In the genomic region with DNA sequence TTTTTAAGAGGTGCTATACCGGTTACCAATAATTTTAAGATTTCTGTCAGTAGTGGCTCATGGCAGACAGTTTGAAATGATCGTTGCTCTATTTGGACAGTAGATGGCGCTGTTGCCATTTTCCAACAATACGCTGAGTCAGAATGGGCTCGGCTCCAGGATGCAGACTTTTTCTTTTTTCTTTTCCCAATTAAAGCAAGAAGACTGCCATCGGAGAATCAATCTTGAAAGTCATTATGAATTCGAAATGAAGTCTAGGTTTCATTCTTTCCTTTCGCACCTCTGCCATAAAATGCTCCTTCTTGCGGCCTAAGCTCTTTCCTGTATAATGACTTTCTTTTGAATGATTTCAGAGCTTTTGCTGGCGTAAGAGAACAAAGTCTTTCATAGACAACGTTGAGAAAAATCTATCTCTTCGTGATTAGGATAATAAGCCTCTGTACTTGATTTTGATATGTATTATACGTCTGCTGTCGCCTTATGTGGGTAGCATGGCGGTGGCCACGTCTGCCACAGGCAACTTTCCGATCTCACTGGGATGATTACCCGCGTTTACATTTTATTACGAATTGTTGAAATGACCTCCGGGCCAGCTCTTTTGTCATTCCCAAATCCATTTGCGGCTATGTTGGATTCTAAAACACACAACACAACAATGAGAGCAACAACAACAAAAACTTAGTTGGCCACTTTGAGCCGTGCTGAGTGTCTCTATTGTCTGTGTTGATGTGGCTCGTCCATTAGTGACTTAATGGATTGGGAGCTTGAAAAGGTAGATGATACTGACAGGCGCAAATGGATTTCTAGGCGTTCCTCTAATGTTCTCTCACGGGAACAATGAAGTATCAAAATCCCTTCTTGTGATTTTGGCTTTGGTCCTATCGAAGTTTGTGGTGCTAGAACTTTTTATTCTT, we compare ENCODE assay signal across 8 mouse cellular contexts. TPM values are rescaled to one million over a fixed set of nuclear protein-coding genes. Genes with fewer than 3 reads are reported as not detected.
DNase-seq lines count a peak whose midpoint lies in the region; ATAC-seq and TF ChIP-seq lines count a peak whose summit lies in the region.

No protein-coding gene starts in this region.

- H3K4me2 ChIP-seq in intestine, postnatal 0 days (replicated peaks; ENCODE audit: low read depth) = peak overlapping the region; percentile 51
- peak overlapping the region; percentile 48 for H3K4me2 ChIP-seq in midbrain, embryonic 13.5 days (replicated peaks)
- peak overlapping the region; percentile 50 for H3K4me2 ChIP-seq in stomach, embryonic 15.5 days

- 43% methylated on average over 28 of the region's 28 CpGs for WGBS in intestine, postnatal 0 days
- WGBS in midbrain, embryonic 13.5 days = 24% methylated on average over 28 of the region's 28 CpGs
- 36% methylated on average over 28 of the region's 28 CpGs for WGBS in stomach, embryonic 15.5 days

- no peaks in the 10 kb centered on the region for H3K4me1 ChIP-seq in intestine, postnatal 0 days (replicated peaks; ENCODE audit: control insufficient read depth, insufficient read depth, low read length)
- no peaks in the 10 kb centered on the region for H3K4me1 ChIP-seq in midbrain, embryonic 13.5 days (replicated peaks)
- H3K4me1 ChIP-seq in stomach, embryonic 15.5 days = no peaks in the 10 kb centered on the region

- H3K27me3 ChIP-seq in intestine, postnatal 0 days (replicated peaks; ENCODE audit: control insufficient read depth, insufficient read depth, low read length) = no peaks in the 10 kb centered on the region
- H3K27me3 ChIP-seq in midbrain, embryonic 13.5 days = no peaks in the 10 kb centered on the region
- no peaks in the 10 kb centered on the region for H3K27me3 ChIP-seq in stomach, embryonic 15.5 days (replicated peaks)

- H3K27ac ChIP-seq in intestine, postnatal 0 days (ENCODE audit: low read depth, low read length) = no peak overlapping the region
- 0 out of 2 replicates have a peak overlapping the region, but pooled peaks have one; percentile 2 for H3K27ac ChIP-seq in midbrain, embryonic 13.5 days
- H3K27ac ChIP-seq in stomach, embryonic 15.5 days = no peak overlapping the region

- intact Hi-C loops in gastrocnemius, postnatal 14 days (cut with DNase I; ENCODE audit: low total_unique reads) = no loop called here
- intact Hi-C loops in left cerebral cortex, postnatal 36 days (cut with DNase I) = loop anchor here (10.0 kb wide), 1 partner anchor 934 kb away; the partner anchor contains the start of gene Vwc2l

- peak; percentile 89 for TF ChIP-seq CTCF in intestine, postnatal 0 days (IDR thresholded peaks at IDR 0.05; ENCODE audit: low read depth)

- H3K9me3 ChIP-seq in intestine, postnatal 0 days (ENCODE audit: control insufficient read depth) = no peaks in the 10 kb centered on the region
- no peaks in the 10 kb centered on the region for H3K9me3 ChIP-seq in midbrain, embryonic 13.5 days
- H3K9me3 ChIP-seq in stomach, embryonic 15.5 days = no peaks in the 10 kb centered on the region

- ATAC-seq in common myeloid progenitor, adult 5-6 weeks (replicated peaks; ENCODE audit: low read depth, poor library complexity, severe bottlenecking) = peak; percentile 97
- no peak for ATAC-seq in intestine, postnatal 0 days
- peak; percentile 76 for ATAC-seq in midbrain, embryonic 13.5 days
- ATAC-seq in stomach, embryonic 15.5 days (ENCODE audit: insufficient read depth, low FRiP score, low read depth) = no peak

- H3K4me3 ChIP-seq in intestine, postnatal 0 days (ENCODE audit: low read depth, low read length) = peak overlapping the region; percentile 23
- H3K4me3 ChIP-seq in midbrain, embryonic 13.5 days (replicated peaks) = peak overlapping the region; percentile 24
- H3K4me3 ChIP-seq in stomach, embryonic 15.5 days (replicated peaks) = peak overlapping the region; percentile 30

- no peak overlapping the region for H3K9ac ChIP-seq in intestine, postnatal 0 days (ENCODE audit: low read depth, low read length)
- no peak overlapping the region; the same call in 1 of the 2 replicates for H3K9ac ChIP-seq in midbrain, embryonic 13.5 days (replicated peaks)
- H3K9ac ChIP-seq in stomach, embryonic 15.5 days = no peak overlapping the region

- peak; percentile 87 for DNase-seq in 3T3-L1 (ENCODE audit: low read depth, low spot score)
- peak; percentile 18 for DNase-seq in WW6 (ENCODE audit: low read depth, low spot score)
- peak; percentile 42 for DNase-seq in gastrocnemius, postnatal 14 days
- peak; percentile 50 to 69 for DNase-seq in left cerebral cortex, postnatal 36 days (ENCODE audit: low spot score in 2 of 2)

- H3K36me3 ChIP-seq in intestine, postnatal 0 days (ENCODE audit: control insufficient read depth, insufficient read depth) = no peaks in the 10 kb centered on the region
- no peaks in the 10 kb centered on the region for H3K36me3 ChIP-seq in midbrain, embryonic 13.5 days
- H3K36me3 ChIP-seq in stomach, embryonic 15.5 days = no peaks in the 10 kb centered on the region

RNA-seq across cellular contexts. Expression of gene Spag16, which starts 36.2 kb away (rescaled TPM):
- 0.05 TPM in 1 of 2 replicates, not detected in the other for total RNA-seq in common myeloid progenitor, adult 5-6 weeks (2017)
- not detected for total RNA-seq in gastrocnemius, postnatal 14 days (2021)
- polyA plus RNA-seq in intestine, postnatal 0 days (2015; fragmentation: Nextera tagmentation; extraction: Ambion mirVana) = 0.04 and 0.08 TPM in 2 replicates
- under 1 TPM; 0.81 to 0.97 TPM for total RNA-seq in left cerebral cortex, postnatal 36 days (2021)
- polyA plus RNA-seq in midbrain, embryonic 13.5 days (2015; fragmentation: Nextera tagmentation; extraction: Ambion mirVana) = 1.7 and 1.9 TPM in 2 replicates
- polyA plus RNA-seq in stomach, embryonic 15.5 days (2015; fragmentation: Nextera tagmentation; extraction: Ambion mirVana) = 0.13 and 0.31 TPM in 2 replicates

Comparison
In these comparisons a context has a peak if more than half of its experiments do, and no peak if none do; other contexts are left out.
1. DNase-seq: peak in every context shown above with its lines; median percentile 87 in 3T3-L1; 60 in left cerebral cortex, postnatal 36 days; 42 in gastrocnemius, postnatal 14 days; 18 in WW6.
2. ATAC-seq: peak in common myeloid progenitor, adult 5-6 weeks (single experiment) and midbrain, embryonic 13.5 days (single experiment); none in intestine, postnatal 0 days (single experiment) and stomach, embryonic 15.5 days (single experiment).
3. Peak in every context shown above with its lines, with median percentiles within 50 percentile points of each other: H3K4me2 ChIP-seq and H3K4me3 ChIP-seq.